Mouse (Mus musculus) brain, embryonic 14.5 days (tissue): ENCODE data around the gene Them7.

Experiments
- CTCF ChIP-seq: fragments of 200-500 bp; IDR thresholded peaks from 2 replicates; pipeline ENCODE4 v1.5.1; 2012; ENCODE audit warnings: inconsistent platforms, mild to moderate bottlenecking, moderate library complexity, borderline replicate concordance; ENCODE audit not compliant: insufficient read depth, insufficient read length; ENCODE audit errors: extremely low read depth
- POLR2A ChIP-seq: fragments of 200-500 bp; IDR thresholded peaks from 2 replicates; pipeline ENCODE4 v1.6.1; 2012; ENCODE audit warnings: mild to moderate bottlenecking, inconsistent platforms, borderline replicate concordance; ENCODE audit not compliant: poor library complexity, insufficient read depth, insufficient read length, severe bottlenecking; ENCODE audit errors: extremely low read depth

DNA sequence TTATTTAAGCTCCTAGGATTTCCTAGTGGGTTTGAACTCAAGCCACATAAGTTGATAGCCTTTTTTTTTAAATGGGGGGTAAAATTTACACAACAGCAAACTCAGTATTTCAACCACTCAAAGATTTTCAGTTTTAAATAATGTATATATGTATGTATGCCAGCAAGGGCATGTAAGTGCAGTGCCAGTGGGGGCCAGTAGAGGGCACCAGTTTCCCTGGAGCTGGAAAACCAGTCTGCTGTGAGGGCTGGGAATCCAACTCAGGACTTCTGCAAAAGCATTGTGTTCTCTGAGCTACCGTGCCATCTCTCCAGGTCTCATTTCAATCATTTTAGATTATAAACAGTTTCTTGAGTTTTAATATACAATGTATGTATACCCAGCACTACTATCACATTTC lies 74.8 kb downstream of the Them7 start:
- TF ChIP-seq CTCF: peak; percentile 41; the same call in 1 of the 2 replicates
- no peak for TF ChIP-seq POLR2A
